Mouse (Mus musculus) T-cell, adult 2 months (primary cell): ENCODE data around the gene Cdh23.

Source experiments
- DNase-seq: peaks from one replicate; pipeline ENCODE4 v3.0.0; 2022; ENCODE audit warnings: low spot score

Cdh23 gene

DNA sequence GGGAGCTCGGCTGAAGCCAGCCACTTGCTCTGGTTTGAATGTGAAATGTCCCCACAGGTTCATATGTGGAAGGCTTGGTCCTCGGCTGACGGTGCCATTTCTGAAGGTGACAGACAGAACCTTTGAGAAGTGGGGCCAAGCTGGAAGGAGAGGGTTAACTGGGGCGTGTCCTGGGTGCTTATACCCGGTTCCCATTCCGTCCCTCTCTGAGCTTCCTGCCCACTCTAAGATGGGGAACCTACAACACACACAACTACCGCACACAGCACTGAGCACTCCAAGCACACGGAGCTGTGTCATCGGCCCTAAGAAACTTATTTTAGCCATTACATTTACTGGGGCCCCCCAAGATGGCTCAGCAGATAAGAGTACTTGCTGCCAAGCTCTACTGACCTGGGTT is 354.8 kb downstream of the Cdh23 start:
- DNase-seq = no peak

DNA sequence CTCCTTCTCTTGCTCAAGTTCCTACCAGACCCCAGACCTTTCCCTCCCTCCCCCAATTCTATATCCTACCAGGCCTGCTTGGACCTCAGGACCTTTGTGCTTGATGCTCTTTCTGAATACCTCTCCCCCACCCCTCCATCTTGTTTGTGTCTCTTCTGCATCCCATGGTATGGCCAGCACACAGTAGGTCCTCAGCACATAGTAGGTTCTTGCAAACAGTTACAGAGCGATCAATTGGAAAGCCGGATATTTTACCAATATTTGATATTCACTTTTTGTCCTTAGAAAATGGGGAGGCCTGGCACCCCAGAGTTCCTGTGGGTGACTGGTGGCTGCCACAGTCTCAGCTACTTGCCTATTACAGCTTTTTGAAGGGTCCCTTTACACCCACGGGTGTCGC is 361.3 kb downstream of the Cdh23 start:
- no peak for DNase-seq

DNA sequence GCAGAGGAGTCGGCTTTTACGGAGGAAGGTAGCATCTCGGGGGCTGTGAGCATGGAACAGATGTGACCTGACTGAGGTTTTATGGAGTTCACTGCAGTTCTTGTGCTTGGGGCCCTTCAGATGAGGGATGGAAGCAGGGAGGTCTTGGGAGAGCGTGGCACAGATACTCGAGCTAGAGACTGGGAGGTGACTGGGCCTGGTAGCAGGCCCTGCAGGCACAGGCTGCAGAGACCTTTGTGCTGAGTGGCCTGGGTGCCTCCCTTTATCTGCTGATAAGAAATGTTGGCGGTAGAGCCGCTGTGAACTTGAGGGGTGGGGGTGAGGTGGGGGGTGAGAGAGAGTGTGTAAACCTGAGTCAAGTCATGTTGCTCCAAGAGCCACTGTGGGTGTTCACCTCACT is 361.7 kb downstream of the Cdh23 start:
- DNase-seq = no peak

DNA sequence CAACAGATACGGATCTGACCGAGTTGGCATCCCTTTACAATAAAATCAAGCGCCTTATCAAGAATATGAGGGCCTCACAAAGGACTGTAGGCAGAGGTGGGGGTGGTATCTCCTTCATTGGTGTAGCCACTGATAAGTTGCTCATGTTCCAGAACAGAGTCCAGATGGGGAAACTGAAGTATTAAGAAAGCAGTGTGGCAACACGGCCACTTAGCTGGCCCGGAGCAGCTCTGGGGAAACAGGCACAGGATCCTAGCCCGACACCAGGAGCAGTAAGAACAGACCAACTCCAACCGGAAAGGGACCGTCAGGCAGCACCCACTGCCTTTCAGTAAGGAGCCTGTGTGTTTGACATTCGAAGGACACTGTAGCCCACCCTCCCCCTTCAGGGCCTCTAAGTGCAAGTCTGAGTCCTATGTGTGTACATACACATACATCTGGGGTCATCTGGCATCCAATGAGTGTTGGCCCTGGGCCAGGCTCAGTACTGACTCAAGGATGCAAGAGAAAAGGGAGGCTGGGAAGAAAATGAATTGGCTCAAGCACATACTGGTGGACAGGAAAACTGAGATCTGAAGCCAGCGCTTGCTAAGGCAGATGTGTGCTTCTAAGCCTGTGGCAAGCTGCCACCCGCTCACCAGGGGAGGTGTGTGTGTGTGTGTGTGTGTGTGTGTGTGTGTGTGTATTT is 367.2 kb downstream of the Cdh23 start:
- no peak for DNase-seq

DNA sequence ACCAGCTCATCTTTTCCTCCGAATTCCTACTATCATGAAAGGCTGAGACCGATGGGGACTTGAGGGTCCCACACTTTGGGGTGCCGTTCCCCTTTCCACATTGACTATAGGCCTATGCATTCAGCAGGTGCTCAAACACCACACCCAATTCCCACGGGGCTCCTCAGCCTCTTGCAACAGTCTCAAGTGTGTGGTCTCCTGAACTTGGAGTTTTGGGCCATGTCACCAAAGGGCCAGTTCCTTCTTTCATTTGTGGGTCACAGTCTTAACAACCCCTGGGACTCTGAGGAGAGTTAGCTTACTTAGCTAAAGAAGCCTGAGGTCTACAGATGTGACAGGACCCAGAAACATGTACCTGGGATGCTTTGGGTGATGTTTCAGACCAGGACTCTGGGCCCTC is 380.1 kb downstream of the Cdh23 start:
- DNase-seq = no peak

DNA sequence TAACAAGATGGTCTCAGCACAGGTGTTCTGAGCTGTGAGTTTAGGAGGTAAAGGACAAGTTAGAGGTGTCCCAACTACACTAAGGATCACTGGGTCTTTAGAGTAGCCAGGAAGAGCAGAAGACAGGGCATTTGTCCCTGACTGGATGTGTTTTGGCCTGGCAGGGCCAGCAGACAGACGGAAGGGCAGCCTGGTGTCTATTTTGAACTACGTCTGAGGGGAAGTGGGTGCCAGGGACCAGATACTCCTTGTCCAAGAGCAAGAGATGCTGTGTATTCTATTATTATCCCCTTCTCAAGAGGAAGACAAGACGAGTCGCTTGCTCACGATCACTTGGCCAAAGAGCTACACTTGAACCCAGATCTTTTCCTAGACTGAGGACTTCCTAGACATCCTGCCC is 382.7 kb downstream of the Cdh23 start:
- DNase-seq = no peak

DNA sequence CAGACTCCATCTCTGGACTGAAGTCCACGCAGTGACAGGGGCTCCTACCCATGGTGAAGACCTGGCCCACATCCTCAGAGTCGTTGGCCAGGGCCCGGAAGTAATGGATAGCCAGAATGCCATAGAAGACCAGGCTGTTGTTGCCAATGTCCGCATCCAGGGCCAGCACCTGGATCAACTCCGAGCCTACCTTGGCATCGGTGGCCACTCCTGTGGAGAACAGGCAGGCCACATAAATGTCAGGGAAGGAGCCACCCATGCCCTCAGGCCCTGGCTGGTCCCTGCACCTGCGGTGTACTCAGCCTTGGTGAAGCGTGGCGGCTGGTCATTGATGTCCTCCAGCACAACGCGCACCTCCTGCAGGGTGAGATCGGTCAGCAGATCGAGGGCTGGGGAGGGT is 385.7 kb downstream of the Cdh23 start:
- DNase-seq = no peak

DNA sequence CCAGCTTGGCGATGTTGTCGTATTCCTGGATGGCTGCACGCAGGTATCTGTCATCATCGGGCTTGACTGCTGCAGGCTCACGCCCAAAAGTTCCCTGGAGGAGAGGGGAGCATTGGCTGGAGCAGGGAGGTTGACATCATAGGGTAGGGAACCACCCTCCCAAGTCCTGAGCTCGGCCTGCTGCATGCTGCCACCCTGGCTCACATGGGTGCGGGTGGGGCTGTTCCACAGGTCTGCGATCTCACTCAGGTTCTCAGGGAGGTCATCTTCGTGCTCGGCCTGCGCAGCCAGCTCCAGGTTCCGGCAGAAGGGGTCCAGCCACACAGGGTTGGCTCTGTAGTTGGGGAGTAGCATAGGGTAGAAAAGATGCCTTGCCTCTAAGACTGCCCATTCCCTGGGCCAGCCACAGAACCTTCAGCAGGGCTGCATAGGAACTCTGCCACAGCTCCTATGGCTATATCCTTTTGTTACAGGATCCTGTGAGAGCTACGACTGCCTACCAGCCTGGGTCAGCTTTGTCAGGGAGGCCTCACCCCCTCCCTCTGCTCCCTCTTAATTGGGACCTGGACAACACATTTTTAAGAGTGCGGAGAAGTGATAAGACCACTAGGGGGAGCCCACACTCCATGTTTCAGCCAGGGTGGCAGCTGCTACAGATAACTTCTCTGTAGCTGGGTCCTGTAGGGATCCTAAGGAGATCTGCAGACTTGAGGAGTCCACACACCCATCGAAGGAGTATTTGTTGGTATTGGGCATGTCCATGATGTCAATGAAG is 391.2 kb downstream of the Cdh23 start:
- DNase-seq = peak; percentile 75

DNA sequence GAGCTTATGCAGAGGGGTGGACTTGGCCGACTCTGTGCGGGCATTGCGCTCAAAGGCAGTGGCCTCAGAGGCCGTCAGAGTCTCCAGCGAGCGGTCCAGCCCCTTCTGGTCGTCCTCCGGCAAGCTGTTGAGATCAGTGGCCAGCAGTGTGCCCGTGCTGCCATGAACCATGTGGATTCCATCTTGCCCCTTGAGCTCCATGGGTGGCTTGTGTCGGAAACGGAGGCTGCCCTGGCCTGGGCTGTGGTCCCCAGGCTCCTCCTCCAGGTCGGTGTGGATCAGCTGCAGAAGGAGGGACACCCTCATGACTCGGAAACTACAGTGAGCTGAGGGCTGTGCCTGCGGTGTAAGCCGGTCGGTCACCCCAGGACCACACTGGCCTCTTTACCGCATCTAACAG is 392.9 kb downstream of the Cdh23 start:
- no peak for DNase-seq

DNA sequence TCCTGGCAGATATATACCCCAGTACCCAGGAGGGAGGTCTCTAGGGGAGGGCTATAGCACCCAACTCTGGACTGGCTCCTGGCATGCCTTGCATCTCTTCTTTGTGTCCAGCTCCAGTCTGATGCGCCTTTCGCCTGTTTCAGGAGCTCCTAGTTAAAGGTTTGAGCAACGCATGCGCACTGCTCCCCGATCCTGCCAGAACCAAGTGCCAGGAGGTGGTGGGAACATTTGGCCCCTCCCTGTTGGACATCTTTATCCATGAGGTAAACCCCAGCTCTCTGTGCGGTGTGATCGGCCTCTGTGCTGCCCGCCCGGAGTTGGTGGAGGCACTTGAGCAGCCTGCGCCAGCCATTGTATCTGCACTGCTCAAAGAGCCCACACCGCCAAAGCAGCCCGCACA is 396.7 kb downstream of the Cdh23 start:
- no peak for DNase-seq

DNA sequence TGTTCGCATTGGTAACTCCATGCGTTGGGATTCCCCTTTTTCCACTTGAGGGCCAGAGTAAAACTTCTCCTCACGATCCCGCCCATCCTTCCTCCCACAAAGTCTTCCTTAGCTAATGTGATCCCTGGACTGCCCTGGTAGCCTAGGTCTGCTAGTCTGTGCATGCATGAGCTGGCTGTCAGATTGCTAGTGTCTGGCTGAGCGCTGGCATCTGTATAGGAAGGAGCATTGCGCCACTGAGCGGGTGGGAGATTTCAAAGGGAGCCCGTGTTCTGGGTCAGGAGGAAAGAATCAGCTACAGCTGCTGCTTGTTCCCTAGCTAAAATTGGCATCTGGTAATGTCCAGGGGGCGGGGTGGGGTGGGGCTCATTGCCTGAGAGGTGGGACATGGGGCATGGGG is 400.3 kb downstream of the Cdh23 start:
- DNase-seq = no peak

DNA sequence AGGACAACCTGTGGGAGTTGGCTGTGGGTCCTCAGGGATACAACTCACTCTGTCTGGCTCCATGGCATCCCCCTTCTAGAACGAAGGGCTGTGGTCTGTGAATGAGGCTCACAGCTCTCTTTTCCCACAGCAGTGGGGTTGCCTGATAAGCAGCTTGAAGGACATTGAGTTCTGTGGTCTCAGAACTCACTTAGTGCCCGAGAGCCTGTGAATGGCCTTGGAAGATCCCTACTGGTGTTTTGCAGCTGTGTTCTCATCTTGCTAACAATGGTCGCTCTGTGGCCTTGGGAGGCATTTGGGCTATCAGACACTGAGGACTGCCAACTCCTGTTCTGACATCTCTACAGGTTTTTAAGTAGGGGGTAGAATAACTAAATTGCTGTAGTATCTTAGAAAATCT is 400.9 kb downstream of the Cdh23 start:
- no peak for DNase-seq

DNA sequence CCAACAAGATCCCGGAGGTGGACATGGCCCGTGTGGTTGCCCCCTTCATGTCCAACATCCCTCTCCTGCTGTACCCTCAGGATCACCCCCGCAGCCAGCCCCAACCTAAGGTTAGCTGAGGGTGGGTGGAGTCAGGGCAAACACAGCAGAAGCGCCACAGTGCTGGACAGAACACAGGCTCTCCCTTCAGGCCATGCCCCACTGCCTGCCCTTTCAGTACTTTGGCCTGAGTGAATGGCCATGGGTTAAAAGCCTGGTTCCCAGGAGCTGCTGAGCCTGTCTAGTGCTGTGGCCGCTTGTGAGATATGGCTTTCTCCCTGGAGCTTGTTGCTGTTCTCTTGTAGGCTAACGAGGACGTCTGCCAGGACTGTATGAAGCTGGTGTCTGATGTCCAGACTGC is 401.7 kb downstream of the Cdh23 start:
- DNase-seq = no peak

DNA sequence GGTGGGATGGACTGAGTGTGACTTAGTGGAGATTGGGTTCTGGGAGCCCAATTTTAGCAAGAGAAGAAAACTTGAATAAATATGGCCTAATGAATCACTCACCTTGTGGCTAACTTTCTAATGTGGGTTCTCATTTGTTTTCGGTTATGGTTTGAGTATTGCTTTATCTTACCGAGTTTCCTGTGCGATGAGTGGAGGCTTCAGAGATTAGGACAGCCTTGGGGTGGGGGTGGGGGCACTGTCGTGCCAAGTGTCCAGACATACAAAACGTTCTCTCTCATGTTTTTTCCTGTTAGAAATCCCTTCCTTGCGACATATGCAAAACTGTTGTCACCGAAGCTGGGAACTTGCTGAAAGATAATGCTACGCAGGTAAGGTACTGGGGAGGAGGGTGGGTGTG is 404.1 kb downstream of the Cdh23 start:
- DNase-seq = no peak

DNA sequence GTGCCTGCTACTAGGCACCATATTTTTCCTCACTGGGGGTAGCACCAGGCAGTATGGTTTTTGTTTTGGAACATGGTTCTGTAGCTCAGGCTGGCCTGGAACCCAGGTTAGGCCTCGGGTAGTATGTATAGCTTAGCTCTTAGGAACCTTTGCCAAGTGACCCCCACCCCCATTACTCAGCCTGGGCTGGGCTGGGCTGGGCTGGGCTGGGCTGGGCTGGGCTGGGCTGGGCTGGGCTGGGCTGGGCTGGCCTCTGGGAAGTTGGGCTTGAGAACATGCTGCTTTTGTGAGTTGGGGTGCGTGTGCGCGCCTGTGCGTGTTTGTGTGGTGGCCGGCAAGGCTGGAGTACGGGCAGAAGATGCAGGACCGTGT is 405.6 kb downstream of the Cdh23 start:
- DNase-seq = no peak

DNA sequence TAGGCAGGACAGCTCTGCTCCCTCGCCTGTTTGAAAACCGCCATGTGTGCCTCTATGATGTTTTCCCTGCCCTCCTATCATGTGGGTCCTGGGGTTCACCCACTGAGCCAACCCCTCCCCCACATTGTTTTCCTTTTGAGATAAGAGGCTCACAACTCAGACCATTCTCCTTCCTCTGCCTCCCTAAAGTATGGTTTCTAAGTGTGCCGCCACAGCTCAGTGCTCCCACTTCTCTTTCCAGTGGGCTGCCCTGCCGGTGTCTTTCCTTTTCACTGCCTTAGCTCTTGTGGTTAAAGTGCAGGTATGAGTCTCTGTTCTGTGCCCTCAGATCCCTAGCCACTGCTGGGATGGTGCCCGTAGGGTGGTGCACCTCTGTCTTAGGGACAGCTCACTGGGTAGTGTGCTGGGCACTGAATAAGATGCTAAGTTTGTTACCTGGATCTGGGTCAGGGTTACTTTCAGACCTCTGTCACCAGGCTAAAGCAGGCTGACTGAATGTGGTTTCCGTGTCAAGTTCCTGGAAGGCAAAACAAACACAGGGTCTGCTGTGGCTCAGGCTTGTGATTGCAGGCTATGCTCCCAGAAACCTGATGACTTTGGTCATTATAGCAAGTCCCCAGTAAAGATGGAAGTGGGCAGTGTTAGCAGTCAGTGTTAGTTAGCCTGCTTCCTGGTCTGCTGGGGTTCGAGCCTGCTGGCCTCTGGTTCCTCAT is 406.1 kb downstream of the Cdh23 start:
- DNase-seq = peak; percentile 16

DNA sequence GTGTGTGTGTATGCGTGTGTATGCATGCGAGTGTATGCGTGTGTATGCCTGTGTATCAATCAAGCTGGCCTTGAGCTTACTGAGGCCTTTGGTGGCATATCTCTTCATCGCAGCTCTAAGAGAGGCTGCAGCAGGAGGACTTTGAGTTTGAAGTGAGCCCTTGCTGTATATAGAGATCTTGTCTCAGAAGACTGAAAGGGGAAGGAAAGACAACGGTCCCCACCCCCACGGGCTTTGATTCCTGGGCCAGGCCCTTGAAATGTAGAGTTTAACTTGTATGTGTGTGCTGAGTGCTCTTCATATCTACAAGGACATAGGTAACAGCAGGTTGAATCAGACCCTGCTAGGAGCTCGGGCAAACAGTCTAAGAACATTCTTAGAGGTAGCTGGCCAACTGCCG is 407.1 kb downstream of the Cdh23 start:
- DNase-seq = peak; percentile 29

DNA sequence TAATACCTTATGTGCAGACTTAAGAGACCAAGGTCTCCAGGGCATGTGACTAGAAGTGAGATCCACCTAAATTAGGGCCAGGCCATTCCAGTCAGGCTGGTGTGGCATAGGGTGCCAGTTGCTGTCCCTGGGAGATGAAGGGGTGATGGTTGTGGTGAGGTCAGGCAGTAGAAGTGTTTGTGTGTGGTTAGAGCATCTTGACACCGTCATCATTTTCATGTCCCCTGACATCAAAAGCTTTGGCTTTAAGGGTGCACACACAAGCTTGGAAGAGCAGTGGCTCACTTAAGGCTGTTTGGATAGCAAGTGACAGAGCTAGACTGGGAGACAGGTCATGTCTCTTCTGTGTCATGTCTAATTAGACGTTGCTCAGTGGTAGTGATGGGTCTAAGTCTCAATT is 408.6 kb downstream of the Cdh23 start:
- peak; percentile 71 for DNase-seq

DNA sequence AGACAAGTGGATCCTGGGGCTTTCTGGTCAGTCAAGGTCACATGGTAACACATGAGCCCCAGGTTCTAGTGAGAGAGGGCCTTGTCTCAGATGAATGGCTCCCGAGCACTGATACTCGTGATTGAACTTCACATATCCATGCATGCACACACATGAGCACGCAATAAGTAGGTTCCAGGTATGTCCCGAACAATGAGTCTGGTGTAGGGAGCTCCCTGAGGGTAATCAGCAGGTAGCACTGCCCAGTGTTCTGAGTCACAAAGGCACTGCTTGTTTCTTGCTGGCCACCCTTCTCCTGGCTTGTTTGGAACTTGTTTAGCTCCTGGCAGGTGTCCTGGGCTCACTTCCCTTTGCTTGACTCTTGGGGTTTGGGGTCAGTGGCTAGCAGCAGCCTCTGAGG is 409.1 kb downstream of the Cdh23 start:
- DNase-seq = no peak

DNA sequence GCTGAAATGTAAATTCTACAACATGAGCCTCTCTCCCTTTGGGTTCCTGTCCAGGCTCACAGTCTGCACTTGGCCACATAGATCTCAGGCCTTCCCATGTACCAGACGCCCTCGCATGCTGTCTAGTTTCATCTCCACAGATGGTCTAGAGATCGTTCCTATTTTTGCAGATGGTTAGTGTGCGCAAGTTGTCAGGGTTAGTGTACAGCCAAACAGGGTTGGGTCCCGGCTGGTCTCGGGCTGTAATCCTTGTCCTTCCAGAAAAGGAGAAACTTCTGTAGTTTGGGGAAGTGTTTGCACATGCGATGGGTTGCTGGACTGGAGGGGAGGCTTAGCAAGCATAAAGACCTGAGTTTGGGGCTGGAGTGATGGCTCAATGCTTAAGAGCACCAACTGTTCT is 409.7 kb downstream of the Cdh23 start:
- DNase-seq = no peak

DNA sequence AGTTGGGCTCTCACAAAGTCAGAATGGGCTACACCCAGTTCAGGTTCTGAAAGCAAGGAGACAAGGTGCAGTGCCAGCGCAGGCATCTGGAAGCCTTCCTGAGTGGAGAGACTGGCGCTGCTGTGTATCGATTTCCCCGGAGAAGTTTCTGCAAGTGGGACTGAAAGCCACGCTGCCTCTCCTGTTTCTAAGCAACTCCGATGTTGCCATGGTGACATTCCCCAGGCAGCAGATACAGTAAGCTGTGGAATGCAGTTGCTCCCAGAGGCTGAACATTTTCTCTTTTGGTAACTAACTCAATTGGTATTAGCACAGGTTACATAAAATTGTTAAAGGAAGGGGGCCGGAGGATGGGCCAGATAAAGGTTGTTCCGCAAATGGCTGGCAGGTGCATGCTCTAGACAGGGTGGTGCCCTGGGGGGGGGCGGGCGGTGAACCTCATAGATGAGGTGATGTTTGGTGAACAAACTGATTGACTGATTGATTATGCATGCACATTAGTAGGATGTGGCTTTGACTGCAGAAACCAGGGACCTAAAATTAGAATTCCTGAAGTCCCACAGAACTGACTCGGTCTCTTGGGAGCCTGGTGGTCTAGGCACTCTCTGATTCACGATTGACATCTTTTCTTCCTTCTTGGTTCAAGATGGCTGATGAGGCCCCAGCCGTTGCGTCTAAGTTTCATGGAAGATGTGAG is 410.5 kb downstream of the Cdh23 start:
- DNase-seq = no peak

DNA sequence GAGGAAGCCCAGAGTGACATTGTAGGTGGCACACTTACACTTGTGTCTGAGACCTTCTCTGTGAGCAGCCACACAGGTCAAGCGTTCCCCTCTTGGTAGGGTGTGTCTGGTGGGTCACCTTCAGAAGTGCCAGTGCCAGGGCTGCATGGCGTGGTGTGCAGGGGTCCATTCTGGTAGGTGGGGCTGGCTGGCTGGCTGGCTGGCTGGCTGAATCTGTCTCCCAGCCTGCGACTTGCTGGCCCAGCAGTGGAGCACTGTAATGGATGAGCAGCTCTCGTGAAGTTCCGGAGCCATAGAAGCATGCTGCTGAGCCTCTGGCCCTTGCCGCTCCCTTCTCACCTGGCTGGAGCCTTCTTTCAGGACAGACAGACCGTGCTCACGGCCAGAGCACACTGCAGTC is 411.1 kb downstream of the Cdh23 start:
- no peak for DNase-seq

DNA sequence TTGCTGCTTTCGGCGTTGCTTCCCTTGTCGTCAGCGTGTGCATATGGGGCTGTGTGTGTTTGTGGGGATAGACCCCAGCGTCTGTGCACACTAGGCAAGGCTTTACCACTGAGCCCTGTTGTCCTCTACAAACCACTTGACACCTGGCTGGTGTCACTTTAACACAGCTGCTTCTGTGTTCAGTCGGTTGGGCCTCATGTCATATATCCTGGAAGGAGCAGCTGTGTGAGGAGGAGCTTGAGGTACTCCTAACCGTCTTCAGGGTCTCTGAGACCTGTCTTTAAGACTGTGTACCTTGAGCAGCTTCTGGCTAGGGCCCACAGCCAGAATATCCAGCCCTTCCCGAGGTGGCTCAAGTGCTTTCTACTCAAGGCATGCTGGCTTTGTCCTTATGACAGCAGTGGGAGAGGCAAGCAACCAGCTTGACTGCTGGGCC is 411.6 kb downstream of the Cdh23 start:
- DNase-seq = peak; percentile 35
